Mouse (Mus musculus) left cerebral cortex, adult 11 months (tissue): ENCODE results near the gene Ocln.

Experiments used
- DNase-seq: peaks from one replicate; pipeline ENCODE4 v3.0.0; 2022; ENCODE audit warnings: low spot score

Ocln gene

DNA sequence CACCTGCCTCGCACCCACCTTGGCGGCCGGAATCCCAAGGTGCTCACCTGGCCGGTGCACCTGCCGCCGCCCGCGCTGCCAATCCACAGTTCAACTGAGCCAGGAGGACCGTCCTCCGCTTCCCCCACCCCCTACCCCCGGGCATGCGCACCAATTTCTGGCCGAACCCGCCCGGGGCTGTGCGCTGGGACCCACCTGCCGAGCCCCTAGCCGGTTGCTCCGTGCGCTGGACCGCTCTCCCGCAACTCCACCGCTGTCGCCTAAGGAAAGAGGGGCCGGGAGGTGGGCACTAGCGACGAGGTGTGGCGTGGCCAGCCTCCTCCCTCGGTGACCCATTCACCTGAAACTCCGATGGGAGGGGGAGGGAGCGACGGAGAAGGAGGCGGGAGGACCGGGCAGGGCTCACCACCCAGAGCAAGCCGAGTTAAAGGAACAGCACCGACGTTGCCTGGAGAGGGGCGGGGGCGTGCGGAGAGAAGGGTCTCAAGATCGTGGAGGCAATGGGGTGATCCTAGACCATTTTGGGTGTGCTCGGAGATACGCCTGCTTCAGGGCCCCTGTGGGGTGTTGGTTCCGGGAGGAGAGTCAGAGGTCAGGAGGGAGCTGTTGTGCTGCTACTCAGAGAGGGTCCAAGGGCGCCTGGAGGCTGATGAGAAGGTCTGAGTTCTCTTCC is at the start of gene Ocln:
TSS of gene Ocln (minus strand) at position 350 of the 673 bp plus-strand sequence.
- no peak for DNase-seq

DNA sequence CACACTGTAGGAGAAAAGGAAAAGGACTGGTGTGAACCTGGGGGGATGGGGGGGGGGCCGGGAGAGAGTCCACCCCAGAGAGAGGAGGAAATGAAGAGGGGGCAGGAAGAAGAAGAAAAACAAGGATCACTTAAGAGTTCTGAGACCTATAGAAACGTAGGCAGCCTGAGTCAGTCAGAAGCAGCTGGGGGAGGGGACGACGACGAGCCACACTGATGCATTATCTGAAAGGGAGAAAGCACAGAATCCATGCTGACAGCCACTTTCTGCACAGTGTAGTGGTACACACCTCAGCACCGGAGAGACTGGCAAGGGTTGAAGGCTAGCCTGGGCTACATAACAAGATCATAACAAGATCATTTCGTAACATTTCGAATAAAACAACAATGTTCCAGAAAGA is 48.5 kb upstream of the Ocln start:
- DNase-seq, result no peak

- DNase-seq, result no peak
These were observed 47.8 kb upstream of the Ocln start for GRCm38 (mm10) chr13:100600317-100600716.

DNA sequence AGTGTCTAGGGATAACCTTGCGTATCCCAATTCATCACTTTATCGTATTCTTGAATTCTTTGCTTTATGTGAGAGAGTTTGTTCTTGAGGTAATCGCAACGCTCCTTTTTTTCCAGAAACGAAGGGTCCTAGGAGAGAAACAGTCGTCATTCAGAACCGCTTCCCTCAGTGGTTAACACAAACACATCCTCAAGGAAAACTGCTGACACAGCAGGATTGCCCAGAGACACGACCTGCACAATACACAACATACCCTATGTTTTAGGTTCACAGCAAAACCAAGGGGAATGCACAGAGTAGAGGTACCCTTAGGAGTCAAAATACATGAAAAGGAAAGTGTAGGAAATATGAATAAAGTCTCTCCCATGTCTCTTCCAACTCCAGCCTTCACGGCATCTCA is 44.8 kb upstream of the Ocln start:
- no peak for DNase-seq

DNA sequence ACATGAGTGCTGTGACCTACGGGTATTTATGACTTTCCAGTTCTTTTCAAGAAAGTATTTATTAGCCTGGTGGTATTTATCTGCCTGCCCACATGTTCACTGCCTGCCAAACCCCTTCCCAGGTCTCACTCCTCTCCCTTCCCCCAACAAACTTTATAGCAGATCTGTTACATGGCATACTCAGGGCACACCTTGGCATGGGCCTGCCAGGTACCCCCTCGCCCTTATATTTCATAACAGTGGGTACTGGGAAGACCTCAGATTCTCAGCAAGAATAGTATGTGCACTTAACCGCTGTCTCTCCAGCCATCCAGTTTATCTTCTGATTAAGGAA is 43.0 kb upstream of the Ocln start:
- no peak for DNase-seq

DNA sequence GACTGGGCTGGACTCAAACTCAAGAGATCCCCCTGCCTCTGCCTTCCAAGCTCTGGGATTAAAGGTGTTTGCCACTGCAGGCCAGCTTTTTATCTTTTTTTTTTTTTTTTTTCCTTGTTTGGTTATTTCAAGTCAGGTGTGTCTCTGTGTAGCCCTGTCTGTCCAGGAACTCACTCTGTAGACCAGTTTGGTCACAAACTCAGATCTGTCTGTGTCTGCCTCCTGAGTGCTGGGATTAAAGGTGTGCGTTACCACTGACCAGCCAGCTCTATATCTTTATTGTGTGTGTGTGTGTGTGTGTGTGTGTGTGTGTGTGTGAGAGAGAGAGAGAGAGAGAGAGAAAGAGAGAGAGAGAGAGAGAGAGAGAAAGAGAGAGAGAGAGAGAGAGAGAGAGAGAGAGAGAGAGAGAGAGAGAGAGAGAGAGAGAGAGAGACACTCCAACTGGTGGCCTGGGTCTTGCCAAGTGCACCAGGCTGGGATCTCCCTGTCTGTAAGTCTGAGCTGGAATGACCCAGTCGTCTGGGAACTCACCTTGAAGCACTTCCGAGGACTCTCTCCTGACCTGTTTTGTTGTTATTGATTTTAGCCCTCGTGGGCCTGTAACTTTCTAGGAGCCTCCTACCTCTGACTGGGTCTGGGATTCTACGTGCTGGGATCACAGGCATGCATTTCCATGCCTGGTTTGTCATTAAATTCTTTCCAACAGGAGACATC is 42.5 kb upstream of the Ocln start:
- no peak for DNase-seq

- no peak for DNase-seq
These were observed 41.7 kb upstream of the Ocln start for GRCm38 (mm10) chr13:100594041-100594792.

- DNase-seq, result no peak
These were observed 36.1 kb upstream of the Ocln start for GRCm38 (mm10) chr13:100588646-100589045.

- DNase-seq, result no peak
These were observed 29.6 kb upstream of the Ocln start for GRCm38 (mm10) chr13:100582144-100582543.

GRCm38 (mm10) chr13:100581701-100582100 is 29.2 kb upstream of the Ocln start:
- no peak for DNase-seq

GRCm38 (mm10) chr13:100579951-100580350 is 27.4 kb upstream of the Ocln start:
- DNase-seq, result no peak

DNA sequence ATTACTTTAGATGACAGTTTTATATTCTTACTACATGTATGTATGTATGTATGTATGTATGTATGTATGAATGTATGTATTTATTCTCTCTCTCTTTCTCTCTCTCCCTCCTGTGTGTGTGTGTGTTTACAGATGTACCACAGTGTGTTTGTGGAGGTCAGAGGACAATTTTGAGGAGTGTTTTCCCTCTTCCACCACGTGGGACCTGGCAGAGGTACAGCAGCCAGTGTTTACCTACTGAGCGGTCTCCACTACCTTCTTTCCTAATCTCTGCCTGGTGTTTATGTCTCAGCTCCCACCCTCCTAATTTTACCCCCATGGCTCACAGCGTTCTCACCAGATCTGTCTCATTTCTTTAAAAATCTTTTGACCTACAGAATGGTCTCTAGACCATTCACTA is 26.7 kb upstream of the Ocln start:
- no peak for DNase-seq

DNA sequence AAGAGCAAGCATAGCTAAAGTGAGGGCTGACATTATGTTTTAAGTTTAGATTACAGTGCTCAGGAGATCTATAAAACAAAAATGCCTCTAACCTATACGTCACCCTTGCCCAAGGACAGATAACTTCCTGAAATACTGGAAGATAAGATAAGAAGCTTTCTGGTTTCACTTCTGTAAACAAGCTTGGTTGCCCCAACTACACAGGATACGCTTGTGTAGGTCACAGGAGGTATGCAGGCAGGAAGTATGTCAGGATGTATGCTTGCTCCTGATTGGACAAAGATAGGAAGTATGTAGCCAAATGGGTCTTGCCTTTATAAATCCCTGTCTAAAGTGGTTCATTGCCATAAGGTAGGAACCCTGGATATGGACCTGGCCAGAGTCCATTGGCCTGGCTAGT is 23.4 kb upstream of the Ocln start:
- DNase-seq, result no peak

DNA sequence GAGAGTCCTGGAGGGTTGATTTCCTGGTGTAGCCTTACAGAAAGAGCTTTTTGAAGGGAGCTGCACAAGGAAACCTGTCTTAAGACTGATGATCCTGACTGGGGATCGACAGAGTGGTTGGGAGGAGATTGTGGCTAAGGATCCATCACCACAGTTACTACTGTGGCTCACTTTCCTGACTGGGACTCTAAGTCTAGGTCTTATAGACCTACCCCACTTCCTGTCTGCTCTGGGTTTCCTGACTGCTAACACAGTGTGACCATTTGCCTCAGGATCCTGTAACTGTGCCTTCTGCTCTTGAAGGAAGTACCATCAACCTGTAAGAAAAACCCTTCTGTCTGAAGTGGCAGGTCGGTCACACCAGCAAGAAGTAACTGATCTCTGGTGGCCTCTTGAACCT is 18.2 kb upstream of the Ocln start:
- no peak for DNase-seq

- DNase-seq, result no peak
These were observed 15.8 kb upstream of the Ocln start for GRCm38 (mm10) chr13:100568359-100568758.

- DNase-seq, result no peak
These were observed 6.9 kb upstream of the Ocln start for GRCm38 (mm10) chr13:100559449-100559848.

DNA sequence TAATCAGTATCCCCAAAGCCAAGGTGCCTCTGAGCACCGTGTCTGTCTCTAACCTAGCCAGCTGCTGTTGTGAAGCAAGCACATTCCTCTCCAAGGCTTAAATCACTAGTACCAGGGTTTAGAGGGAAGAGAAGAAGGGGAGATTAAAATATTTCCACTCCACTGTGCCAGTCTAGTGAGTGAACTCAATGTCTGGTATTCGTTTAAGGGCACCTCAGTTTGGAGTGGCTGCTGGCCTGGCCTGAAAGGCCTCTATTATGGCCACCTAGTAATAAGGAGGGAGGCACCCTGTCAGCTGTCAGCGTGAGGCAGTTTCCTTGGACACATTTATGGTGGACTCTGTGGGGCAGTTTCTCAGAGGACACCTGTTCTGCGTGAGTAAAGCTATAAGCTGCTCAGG is 4.5 kb upstream of the Ocln start:
- no peak for DNase-seq

DNA sequence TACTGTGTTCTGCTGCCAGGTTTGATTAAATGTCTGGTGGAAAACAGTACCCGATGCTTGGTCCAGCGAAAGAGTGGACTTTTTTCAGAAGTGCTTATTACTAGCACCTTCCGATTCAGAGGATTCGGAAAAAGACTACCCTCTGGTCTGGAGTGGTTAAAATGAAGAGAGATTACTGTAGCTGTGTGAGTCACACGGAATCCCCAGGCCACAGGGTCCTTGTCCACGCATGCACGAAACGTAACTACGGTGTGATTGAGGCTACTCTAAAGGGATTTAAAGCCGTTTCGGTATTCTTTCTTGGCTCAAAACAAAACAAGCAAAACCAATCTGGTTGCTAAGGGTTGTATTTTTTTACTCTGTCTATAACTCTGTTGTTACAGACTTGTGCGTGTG is 522 bp upstream of the Ocln start:
- no peak for DNase-seq

DNA sequence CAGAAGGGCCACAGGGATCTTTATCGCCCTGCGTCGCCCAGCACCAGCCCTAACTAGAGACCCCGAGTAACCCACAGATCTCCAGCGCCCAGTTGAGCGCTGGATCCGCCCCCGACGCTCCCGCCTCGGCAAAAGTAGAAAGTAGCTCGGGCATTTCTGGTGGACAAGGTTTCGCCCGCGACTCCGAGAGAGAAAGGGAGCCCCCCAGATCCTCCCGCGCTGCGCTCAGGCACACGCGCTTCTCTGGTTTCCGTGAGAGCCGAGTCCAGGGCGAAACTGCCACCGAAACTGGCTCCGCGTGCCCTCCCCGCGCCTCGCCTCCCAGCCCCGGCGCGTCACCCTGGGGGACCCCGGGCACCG is 529 bp downstream of the Ocln start:
- no peak for DNase-seq

DNA sequence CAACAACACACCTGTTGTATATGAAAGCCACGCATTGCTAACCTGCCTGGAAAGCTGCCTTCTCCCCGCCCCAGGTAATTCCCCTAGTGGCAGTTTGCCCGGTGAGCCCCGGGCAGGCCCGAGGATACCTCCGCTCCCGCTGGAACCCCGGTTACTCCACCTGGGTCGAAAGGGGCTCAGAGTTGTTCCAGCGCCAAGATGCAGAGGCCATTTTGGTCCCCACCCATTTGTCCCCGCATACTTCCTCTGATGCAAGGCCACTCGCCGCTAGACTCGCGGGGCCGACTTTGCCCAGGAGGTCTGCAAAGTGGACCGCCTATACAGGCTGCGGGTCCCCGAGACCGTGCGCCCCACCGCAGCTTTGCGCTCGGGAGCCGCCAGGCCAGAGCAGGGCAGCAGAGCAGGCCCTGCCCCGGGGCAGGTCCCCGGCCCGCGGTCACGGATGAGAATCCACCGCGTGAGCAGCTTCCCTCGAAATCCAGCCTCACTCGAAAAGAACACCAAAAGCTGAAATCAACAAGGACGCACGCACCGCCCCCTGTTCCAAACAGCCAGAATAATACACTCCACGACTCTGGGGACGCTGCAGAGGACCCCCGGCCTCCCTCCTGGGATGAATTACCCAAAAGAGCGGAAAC is 1.0 kb downstream of the Ocln start:
- DNase-seq, result no peak

- no peak for DNase-seq
These were observed 5.2 kb downstream of the Ocln start for GRCm38 (mm10) chr13:100547269-100547668.

GRCm38 (mm10) chr13:100545510-100545909 is 7.0 kb downstream of the Ocln start:
- DNase-seq, result no peak

- DNase-seq, result no peak
These were observed 8.3 kb downstream of the Ocln start for GRCm38 (mm10) chr13:100544220-100544662.
